Mouse (Mus musculus): ENCODE results near the gene Galnt2. TPM values are rescaled to one million over a fixed set of nuclear protein-coding genes. Genes with fewer than 3 reads are reported as not detected.
A peak's percentile ranks its signal among the peaks of the same experiment; 100 is the strongest.

The Galnt2 gene
- total RNA-seq, 2 experiments from 2014 or later: 67.2 to 70.3 TPM

GRCm38 (mm10) chr8:124231485-124232279, 491 bp downstream of the Galnt2 start:
- DNase-seq (ENCODE audit: low spot score in 2 of 2): no peak
- intact Hi-C loops (cut with DNase I): loop anchor here (5.0 kb wide), 5 partner anchors 46 to 179 kb away; no protein-coding TSS in a partner anchor

GRCm38 (mm10) chr8:124232280-124232600, 1.0 kb downstream of the Galnt2 start:
- intact Hi-C loops (cut with DNase I): loop anchor here (5.0 kb wide), 5 partner anchors 45 to 180 kb away; no protein-coding TSS in a partner anchor
- peak in 1 of 2 experiments; percentile 25 for DNase-seq (ENCODE audit: low spot score in 2 of 2)

- no peak for DNase-seq (ENCODE audit: low spot score in 2 of 2)
- intact Hi-C loops (cut with DNase I): loop anchor here (5.0 kb wide), 5 partner anchors 43 to 182 kb away; no protein-coding TSS in a partner anchor
These were observed 3.3 kb downstream of the Galnt2 start for GRCm38 (mm10) chr8:124234496-124234895.

GRCm38 (mm10) chr8:124235536-124235935, 4.3 kb downstream of the Galnt2 start:
- intact Hi-C loops (cut with DNase I): no loop called here
- DNase-seq (ENCODE audit: low spot score in 2 of 2): no peak

GRCm38 (mm10) chr8:124239350-124239749, 8.2 kb downstream of the Galnt2 start:
- intact Hi-C loops (cut with DNase I): no loop called here
- DNase-seq (ENCODE audit: low spot score in 2 of 2): no peak

GRCm38 (mm10) chr8:124240932-124241331, 9.7 kb downstream of the Galnt2 start:
- no peak for DNase-seq (ENCODE audit: low spot score in 2 of 2)
- intact Hi-C loops (cut with DNase I): no loop called here

- intact Hi-C loops (cut with DNase I): no loop called here
These were observed 11.0 kb downstream of the Galnt2 start for GRCm38 (mm10) chr8:124242208-124242607.

GRCm38 (mm10) chr8:124242913-124243312, 11.7 kb downstream of the Galnt2 start:
- no peak for DNase-seq (ENCODE audit: low spot score in 2 of 2)
- intact Hi-C loops (cut with DNase I): no loop called here

More at GRCm38 (mm10) chr8:124242208-124242607, 11.0 kb downstream of the Galnt2 start:
- DNase-seq (ENCODE audit: low spot score in 2 of 2): no peak

GRCm38 (mm10) chr8:124247581-124247980, 16.4 kb downstream of the Galnt2 start:
- peak in 1 of 2 experiments; percentile 16 for DNase-seq (ENCODE audit: low spot score in 2 of 2)
- intact Hi-C loops (cut with DNase I): no loop called here

- no peak for DNase-seq (ENCODE audit: low spot score in 2 of 2)
- intact Hi-C loops (cut with DNase I): no loop called here
These were observed 17.5 kb downstream of the Galnt2 start for GRCm38 (mm10) chr8:124248688-124249087.

- intact Hi-C loops (cut with DNase I): no loop called here
- no peak for DNase-seq (ENCODE audit: low spot score in 2 of 2)
These were observed 19.1 kb downstream of the Galnt2 start for GRCm38 (mm10) chr8:124250255-124250654.

- no peak for DNase-seq (ENCODE audit: low spot score in 2 of 2)
- intact Hi-C loops (cut with DNase I): no loop called here
These were observed 19.6 kb downstream of the Galnt2 start for GRCm38 (mm10) chr8:124250785-124251184.

GRCm38 (mm10) chr8:124252533-124252950, 21.4 kb downstream of the Galnt2 start:
- intact Hi-C loops (cut with DNase I): no loop called here
- peak; percentile 50 to 68 for DNase-seq (ENCODE audit: low spot score in 2 of 2)

GRCm38 (mm10) chr8:124253939-124254338, 22.7 kb downstream of the Galnt2 start:
- DNase-seq (ENCODE audit: low spot score in 2 of 2): no peak

GRCm38 (mm10) chr8:124256841-124257240, 25.6 kb downstream of the Galnt2 start:
- no peak for DNase-seq (ENCODE audit: low spot score in 2 of 2)

More at GRCm38 (mm10) chr8:124253939-124254338, 22.7 kb downstream of the Galnt2 start:
- intact Hi-C loops (cut with DNase I): no loop called here

GRCm38 (mm10) chr8:124257363-124257762, 26.2 kb downstream of the Galnt2 start:
- intact Hi-C loops (cut with DNase I): no loop called here
- DNase-seq (ENCODE audit: low spot score in 2 of 2): peak; percentile 58 to 81

More at GRCm38 (mm10) chr8:124256841-124257240, 25.6 kb downstream of the Galnt2 start:
- intact Hi-C loops (cut with DNase I): no loop called here

GRCm38 (mm10) chr8:124259146-124259545, 28.0 kb downstream of the Galnt2 start:
- intact Hi-C loops (cut with DNase I): no loop called here
- no peak for DNase-seq (ENCODE audit: low spot score in 2 of 2)

GRCm38 (mm10) chr8:124259925-124260324, 28.7 kb downstream of the Galnt2 start:
- intact Hi-C loops (cut with DNase I): no loop called here
- DNase-seq (ENCODE audit: low spot score in 2 of 2): no peak

- DNase-seq (ENCODE audit: low spot score in 2 of 2): no peak
- intact Hi-C loops (cut with DNase I): no loop called here
These were observed 29.2 kb downstream of the Galnt2 start for GRCm38 (mm10) chr8:124260371-124260770.

GRCm38 (mm10) chr8:124263058-124263457, 31.9 kb downstream of the Galnt2 start:
- intact Hi-C loops (cut with DNase I): no loop called here
- no peak for DNase-seq (ENCODE audit: low spot score in 2 of 2)

- intact Hi-C loops (cut with DNase I): no loop called here
- DNase-seq (ENCODE audit: low spot score in 2 of 2): no peak
These were observed 32.8 kb downstream of the Galnt2 start for GRCm38 (mm10) chr8:124264032-124264431.
